Mouse (Mus musculus) yolk sac, embryonic 10.5 days (tissue): ENCODE measurements around the gene Erf.
A peak's percentile ranks its signal among the peaks of the same experiment; 100 is the strongest.

Experiments
- DNase-seq: peaks from one replicate; pipeline ENCODE4 v3.0.0-alpha.2; 2017; ENCODE audit warnings: low spot score

Erf gene

GRCm38 (mm10) chr7:25250141-25250972 lies at the start of gene Erf:
Erf (minus strand) TSS chr7:25250761.
- DNase-seq = peak; percentile 97

- peak; percentile 95 for DNase-seq
Measured at GRCm38 (mm10) chr7:25297454-25298325, 47.1 kb upstream of the Erf start, which contains the start of gene Pafah1b3. Pafah1b3 (minus strand) TSS chr7:25297986.

GRCm38 (mm10) chr7:25296945-25297453 lies 46.4 kb upstream of the Erf start:
- DNase-seq = no peak

- no peak for DNase-seq
Measured at GRCm38 (mm10) chr7:25294960-25295722, 44.6 kb upstream of the Erf start.

GRCm38 (mm10) chr7:25294495-25294894 lies 43.9 kb upstream of the Erf start:
- no peak for DNase-seq

GRCm38 (mm10) chr7:25293191-25293739 lies 42.7 kb upstream of the Erf start:
- DNase-seq = no peak

GRCm38 (mm10) chr7:25292107-25292506 lies 41.5 kb upstream of the Erf start:
- DNase-seq = no peak

GRCm38 (mm10) chr7:25290911-25291310 lies 40.4 kb upstream of the Erf start:
- no peak for DNase-seq

GRCm38 (mm10) chr7:25290463-25290862 lies 39.9 kb upstream of the Erf start:
- DNase-seq = no peak

- DNase-seq = no peak
Measured at GRCm38 (mm10) chr7:25289925-25290324, 39.4 kb upstream of the Erf start.

GRCm38 (mm10) chr7:25288721-25289120 lies 38.2 kb upstream of the Erf start:
- DNase-seq = no peak

GRCm38 (mm10) chr7:25288011-25288410 lies 37.5 kb upstream of the Erf start:
- DNase-seq = no peak

- DNase-seq = no peak
Measured at GRCm38 (mm10) chr7:25286989-25287388, 36.4 kb upstream of the Erf start.

GRCm38 (mm10) chr7:25285511-25286238 lies 35.1 kb upstream of the Erf start:
- DNase-seq = no peak

- DNase-seq = no peak
Measured at GRCm38 (mm10) chr7:25284766-25285165, 34.2 kb upstream of the Erf start.

- DNase-seq = no peak
Measured at GRCm38 (mm10) chr7:25284171-25284570, 33.6 kb upstream of the Erf start.

GRCm38 (mm10) chr7:25283637-25284036 lies 33.1 kb upstream of the Erf start:
- no peak for DNase-seq

GRCm38 (mm10) chr7:25282731-25283211 lies 32.2 kb upstream of the Erf start:
- DNase-seq = peak; percentile 71

GRCm38 (mm10) chr7:25281734-25282601 lies 31.4 kb upstream of the Erf start:
- peak; percentile 98 for DNase-seq
